Mouse (Mus musculus) lung, postnatal 10 days (tissue): Measurements from ENCODE around the gene Kctd15.

Experiments
- DNase-seq: peaks from one replicate; pipeline ENCODE4 v3.0.0; 2021

Kctd15 gene

DNA sequence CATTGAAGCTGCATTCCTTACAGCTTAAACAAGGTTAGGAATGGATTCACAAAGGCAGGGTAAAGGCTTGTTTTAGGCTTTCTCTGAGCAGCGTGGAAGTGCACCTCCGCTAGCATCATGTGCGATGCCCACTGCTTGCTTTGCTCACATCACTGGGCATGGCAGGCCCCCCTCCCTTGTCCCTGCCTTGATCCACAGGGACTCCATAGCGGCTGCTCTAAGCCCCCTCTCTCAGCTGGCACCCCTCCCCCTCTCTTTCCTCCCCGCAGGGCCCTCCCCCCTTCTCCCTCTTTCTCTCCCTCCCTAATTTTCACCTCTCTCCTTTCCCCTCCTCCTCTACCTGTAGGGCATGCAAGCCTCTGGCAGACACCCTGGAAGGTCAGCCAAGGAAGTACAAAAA lies 5.7 kb upstream of the Kctd15 start:
- no peak for DNase-seq

DNA sequence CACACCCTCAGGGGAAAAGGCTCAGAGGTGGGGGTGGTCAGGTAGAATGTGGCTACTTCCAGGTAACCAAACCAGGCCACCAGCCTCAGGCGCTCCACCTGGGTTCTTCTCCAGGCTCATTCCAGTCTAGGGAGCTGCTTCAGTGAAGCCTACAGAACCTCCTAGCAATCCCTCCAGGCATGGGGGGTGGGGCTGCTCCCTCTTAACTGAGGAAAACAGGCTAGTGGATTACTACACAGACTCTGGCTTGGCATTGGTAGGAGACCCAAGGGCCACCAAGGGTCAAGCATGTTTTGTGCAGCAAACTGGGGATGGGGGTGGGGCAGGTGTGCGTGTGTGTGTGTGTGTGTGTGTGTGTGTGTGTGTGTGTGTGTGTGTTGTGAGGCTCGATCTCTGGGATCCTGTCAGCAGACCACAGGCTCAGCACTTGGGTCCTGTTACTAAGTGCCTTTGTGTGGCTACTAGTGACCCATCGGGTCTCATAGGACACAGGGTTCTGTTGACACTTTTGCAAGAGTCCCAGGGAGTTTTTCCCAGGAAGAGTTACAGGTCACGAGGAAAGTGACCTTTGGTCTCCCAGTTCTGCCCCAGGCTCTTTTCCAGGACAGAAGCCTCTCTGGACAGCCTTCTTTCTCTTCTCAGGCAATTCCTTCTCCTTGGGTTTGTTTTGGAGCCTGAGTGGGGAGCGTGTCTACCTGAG lies 3.0 kb upstream of the Kctd15 start:
- no peak for DNase-seq

DNA sequence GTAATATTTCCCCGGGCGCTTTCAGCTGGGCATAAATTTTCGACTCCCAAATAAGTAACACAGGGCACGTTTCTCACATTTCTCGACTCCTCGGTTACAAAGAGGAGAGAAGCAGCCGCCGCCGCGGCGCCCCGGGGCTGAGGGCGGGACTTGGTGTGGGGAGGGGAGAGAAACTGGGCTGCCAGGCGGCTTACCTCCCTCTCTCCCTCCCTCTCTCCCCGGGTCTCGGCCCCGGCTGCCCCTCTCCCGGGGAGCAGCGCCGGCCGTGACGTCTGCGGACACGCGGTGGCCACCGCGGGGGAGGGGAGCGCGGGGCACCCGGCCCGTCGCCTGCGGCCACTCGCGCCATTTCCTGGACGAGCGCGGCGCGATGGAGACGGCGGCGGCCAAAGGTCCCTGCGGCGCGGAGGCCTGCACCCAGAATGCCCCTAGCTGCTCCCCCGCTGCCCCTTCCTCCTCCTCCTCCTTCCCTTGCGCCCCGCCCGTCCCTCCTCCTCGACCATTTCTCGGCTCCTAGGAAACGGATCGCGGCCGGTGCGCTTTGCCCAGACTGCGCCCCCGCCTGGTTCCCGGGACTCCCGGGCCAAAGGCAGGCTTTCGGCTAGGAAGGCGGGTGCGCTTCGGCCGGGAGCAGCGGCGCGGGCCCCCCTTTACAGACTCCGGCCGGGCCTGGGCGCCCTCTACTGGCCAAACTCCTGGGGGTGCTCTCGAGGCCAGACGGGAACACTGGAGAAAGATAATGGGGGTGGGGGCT lies 1.3 kb downstream of the Kctd15 start:
- peak; percentile 94 for DNase-seq

DNA sequence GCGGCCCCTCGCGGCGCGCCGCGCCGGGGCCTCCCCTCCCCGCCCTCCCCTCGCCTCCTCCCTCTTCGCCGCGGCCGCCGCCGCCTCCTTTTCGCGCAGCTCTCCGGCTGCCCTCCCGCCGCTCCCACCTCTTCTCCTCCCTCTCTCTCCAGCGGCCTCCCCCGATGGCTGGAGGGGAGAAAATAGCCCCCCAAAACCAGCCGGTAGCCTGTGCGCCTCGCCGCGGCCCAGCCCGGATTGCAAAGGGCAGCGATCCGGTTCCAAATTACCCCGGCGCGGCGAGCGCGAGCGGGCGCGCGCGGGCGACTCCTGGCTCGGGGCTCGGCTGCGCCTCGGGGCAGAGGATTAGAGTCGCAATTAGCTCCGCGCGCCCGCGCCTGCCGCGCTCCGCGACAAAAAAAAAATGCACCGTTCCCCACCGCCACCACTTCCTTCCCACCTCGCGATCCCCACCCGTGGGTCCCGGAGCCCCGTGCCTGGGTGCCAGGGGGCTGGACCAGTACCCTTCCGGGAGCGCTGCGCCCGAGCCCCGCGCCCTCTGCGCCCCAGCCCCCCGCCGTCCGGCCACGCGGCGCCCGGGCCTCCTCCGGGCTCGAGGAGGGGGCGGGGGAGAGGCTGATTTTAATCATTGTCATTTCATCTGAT lies 2.0 kb downstream of the Kctd15 start:
- DNase-seq: peak; percentile 66

DNA sequence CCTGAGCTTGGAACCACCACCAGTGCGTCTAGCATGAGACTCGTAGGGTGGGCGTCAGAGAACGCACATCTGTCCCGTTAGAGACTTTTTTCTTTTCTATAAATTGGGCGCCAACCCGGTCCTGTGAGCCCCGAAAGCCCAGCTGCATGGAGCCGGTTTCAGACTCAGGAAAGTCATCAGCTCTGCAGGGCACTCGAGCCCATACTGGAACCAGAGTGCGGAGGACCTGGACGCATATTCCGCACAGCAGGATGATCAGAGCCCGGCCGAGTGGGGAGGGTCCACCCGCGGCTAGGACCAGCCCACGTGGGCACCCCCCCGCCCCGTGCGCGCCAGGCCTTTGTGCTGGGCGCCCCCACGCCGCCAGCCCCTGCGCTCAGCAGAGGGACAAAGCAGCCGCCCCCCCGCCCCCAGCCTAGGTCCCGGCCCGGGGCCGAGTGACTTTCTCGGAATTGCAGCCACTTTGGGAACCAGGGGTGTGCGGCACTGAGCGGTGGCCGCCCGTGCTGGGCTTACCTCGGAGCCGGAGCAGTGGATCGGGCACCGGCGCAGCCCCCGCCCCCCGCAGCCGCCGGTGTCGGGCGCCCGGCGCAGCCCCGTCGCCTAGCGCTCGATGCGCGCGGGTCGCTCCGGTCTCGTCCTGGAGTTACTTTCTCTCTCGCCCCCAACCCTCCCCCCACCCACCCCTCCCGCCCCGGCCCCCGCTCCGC lies 2.6 kb downstream of the Kctd15 start:
- DNase-seq: peak; percentile 42

DNA sequence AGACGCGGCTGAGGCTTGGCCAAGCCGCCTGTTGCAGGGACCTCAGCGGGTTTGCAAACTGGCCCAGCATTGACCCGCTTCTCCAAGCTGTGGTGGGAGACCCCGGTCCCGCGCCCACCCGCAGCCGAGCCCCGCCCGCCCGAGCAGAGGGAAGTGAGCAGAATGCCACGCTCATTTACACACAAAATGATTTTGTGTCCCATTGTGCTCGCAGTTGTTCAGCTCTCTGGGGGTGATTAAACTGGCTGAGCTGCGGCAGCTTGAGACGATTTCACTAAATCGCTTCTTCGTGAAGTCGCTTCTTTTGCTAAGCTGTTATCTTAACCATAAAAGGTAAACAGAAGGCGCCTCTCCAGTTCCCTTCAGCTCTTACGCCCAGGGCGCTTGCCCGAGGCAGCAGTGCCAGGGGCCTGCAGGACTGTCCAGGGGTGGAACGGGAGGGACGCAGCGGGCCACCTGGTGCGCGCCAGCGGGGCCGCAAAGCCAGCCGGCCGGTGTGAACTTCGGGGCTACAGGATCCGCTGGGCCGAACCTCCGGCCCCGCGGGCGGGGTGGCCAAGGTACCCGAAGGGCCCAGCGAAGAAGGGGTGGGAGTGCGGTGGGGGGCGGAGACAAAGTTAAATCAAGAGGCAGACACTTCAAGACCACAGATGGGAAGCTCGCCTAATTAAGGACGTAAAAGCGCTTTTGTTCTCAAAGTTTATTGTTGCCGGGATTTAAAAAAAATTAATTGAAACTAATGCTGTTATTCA lies 3.6 kb downstream of the Kctd15 start:
- DNase-seq: peak; percentile 46

DNA sequence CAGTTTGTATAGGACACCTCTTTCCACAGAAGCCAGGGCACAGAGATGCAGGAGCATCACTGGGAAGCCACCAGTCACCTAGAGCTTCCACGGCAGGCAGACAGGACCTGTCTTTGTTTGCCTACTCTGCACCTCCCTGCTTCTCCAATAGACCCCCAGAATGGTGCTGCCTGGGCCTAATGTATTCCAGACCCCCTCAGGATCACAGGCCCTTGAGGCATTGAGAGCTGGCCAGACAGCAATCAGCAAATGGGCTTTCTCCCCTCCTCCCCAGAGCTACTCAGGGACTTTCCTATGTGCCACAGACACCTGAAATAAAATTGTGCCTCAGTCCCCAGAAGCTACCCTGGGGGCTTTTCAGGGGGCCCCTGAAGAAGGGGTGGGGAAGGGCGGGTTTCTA lies 5.2 kb downstream of the Kctd15 start:
- no peak for DNase-seq

DNA sequence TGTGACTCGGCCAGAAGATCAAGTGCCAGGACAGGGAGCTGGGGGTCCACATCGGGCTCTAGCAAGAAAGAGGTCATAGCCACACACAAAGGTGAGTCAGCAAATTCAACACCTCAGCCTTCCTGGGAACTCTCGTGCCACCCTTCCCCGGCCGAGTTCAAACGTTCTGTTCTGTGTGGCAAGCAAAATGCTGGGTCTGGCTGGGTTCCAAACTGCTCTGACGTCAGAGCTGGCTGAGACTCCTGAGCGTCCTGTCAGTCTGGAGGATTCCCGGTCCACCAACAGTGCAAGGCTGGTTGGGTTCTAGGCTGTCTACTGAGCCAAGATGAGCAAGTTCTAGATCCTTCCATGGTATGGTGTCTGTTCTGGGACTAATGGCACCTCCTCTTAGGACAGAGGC lies 9.5 kb downstream of the Kctd15 start:
- DNase-seq: peak; percentile 79

DNA sequence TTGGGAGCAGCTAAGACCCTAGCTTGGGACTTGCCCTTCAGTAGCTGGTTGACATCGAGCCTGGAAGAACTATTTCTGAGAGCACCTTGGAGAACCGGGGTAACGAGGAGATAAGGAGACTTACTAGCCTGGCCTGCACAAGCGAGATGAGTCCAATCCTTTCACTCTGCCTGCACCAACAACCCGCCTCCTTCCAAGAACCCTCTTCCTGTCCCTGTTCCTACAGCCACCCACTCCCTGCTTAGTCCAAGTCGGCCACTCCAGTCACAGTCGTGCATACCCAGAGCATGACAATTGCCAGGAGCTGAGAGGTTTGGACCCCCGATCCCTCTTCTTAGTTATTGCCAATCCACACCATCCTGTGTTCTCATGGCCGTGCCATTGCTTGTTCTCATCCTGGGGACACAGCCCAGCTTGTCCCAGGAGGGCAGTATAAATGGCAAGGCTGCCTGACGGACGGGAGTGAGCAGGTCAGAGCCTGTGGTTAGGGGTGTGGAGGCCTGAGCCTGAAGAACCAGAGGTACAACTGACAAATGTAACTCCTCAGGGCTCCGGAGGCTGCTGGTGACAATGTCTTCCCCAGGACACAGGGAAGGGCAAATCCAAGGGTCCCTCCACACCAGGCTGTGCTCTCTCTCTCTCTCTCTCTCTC lies 10.3 kb downstream of the Kctd15 start:
- no peak for DNase-seq

DNA sequence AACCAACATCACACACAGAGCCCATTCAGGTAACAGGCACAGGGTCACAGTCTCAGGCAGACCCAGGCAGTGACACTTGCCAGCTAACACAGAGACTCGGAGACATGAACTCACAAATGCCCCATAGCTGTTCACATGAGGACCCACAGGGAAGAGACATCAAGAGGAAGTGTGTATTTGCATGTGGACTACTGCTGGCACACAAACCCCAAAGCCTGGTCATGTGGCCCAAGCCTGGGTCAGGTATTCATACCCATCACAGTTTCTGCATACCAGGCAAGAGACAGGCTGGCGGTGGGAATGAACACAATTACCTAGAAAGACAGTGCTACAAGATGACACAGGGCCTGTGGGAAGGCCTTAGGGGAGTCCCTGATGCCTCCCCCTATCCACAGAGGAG lies 10.9 kb downstream of the Kctd15 start:
- no peak for DNase-seq

DNA sequence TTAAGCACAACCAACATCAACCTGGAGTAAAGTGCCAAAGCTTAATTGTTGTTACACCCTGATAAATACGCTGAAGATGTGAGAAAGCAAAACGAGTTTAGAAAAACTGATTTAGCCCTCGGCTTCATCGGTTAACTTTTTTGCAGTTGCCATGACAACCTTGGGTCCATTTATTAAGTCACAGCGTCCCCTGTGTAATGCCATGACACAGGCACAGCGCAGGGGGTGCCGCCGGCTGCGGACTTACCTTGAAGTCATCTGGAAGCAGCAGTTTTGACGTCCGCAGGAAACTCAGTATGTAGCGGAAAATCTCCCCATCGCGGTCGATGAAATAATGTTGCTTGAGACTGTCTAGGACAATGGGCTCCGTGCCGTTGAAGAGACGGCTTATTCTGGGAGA lies 11.9 kb downstream of the Kctd15 start:
- DNase-seq: no peak

DNA sequence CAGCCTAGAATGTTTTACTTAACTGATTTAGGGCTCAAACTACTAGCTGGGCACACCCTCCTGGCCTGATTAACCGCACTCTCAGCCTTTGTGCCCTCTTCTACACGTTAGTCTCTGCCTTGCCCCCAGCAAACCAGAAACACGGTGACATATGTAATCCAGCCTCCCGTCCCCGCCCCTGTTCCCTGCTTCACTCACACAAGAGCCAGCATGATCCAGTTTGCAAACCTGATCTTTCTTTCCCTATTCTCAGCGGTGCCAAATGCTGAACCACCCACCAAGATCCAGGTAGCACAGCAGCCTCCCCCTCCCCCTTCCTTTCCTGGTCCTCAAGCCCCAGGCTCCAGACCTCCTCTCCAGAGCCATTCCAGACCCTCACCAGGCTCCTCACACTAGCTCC lies 13.2 kb downstream of the Kctd15 start:
- DNase-seq: no peak

DNA sequence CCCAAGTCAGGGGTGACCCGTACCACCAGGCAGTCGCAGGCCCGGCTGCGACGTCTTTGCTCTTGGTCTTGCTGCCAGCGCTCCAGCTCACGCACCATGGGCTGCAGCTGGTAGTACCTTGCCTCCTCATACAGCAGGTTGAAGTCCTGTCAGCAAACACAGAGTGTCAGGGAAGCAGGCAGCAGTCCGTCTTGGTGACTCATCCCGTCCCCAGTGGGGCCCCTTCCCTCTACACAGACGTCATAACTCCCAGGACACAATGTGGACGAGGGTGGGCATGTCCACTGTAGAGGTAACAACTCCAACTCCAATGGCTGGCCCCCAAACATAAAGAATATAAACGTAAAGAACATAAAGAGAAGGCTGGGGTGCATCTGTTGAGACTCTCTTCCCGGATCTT lies 14.6 kb downstream of the Kctd15 start:
- DNase-seq: no peak

DNA sequence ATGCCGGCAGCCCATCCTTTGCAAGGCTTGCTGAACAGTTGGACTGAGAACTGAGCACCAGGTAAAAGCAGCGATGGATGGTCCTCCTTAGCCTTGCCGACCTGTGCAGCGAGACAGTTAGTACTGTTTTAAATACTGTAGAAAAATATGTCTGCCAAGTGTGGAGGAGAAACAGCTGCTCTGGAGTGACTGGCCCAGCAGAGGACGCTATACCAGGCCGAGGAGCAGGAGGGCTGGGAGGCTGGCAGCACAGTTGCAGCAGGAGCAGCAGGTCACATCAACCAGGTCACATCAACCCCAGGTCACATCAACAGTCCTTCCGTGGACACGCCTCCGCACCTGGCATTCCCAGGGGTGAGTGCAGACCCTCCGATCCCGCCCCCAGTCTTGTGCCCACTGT lies 16.7 kb downstream of the Kctd15 start:
- DNase-seq: no peak

DNA sequence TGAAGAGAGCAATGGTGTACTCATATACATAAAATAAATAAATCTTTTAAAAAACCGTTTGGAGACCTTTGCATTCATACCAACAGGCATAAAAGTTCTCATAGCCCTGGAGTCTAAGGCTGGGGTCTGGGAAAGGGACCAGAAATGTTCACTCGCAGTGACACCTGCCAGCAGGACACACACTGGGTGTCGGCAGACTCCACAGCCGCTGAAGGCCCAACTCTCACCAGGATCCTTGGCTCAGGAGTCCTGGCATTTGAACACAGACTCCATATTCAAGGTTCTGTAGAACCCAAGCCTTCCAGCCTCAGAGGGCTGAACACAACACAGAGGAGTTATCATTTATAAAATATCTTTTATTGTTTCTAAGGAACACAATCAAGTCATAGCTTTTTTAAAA lies 19.9 kb downstream of the Kctd15 start:
- no peak for DNase-seq

DNA sequence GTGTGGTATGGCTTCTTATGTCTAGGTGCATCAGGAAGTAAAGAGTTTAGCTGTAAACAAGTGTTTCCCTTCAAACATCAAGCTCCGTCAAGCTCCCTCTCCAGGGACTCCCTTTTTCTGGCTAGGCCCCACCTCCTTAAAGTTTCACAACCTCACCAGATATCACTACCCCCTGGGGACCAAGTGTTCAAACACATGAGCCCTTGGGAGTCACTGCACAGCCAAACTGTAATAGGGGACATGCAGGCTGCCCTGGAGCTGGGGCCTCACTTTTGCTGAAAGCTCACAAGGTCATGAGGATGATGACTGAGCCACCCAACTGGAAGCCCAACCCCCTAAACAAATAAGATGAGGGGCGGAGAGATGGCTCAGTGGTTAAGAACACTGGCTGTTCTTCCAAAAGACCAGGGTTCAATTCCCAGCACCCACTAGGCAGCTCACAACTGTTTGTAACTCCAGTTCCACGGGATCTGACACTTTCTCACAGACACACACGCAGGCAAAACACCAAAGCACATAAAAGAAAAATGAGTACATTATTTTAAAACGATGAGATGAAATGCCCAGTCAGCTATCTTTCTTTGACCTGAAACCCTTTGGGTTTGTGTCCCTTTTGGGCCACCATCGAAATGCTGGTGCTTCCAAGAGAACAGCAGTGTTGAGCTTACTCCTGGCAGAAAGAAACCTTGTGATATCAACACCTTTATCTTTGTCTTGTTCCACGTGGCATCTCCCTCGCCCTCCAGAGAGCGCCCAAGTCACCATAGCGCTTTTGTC lies 23.4 kb downstream of the Kctd15 start:
- no peak for DNase-seq

DNA sequence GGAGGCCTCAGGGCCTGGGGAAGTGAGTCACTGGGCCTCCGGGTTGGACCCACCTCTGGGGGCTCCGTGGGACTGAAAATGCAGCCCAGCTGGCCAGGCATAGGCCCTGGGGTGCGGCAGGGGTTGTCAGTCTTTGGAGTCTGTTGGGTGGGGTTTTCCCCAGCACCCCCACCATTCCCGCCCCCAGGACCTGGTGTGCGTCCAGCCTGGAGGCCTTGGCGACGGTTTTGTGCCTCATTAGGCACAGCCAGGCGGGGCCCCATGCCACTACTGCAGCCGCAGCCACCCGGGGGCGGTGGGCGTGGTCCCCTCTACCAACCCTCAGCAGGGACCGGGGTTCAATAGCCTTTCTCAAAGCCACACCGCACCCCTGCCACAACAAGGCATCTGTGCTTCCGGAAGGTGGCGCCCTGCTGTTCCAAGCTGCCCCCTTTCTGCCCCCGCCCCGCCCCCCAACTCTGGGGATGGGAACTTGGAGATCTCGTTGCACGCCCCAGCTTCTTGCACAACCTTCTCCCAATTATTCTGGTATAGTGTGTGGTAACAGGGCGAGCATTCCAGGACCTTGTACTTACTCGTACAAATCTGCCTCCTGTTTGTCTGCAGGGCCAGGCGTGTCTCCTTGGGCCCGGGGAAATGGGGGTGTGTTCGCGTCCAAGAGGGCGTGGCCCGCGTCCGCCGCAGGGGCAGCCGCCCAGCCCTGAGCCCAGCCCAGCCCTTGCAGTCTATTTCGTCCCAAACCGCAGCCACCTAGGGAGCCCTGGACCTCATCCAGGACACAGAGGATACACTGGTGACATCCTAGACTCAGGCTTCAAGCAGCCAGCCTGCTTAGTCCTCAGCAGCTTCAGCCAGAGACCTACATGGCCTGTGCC lies 26.1 kb downstream of the Kctd15 start:
- peak; percentile 91 for DNase-seq

DNA sequence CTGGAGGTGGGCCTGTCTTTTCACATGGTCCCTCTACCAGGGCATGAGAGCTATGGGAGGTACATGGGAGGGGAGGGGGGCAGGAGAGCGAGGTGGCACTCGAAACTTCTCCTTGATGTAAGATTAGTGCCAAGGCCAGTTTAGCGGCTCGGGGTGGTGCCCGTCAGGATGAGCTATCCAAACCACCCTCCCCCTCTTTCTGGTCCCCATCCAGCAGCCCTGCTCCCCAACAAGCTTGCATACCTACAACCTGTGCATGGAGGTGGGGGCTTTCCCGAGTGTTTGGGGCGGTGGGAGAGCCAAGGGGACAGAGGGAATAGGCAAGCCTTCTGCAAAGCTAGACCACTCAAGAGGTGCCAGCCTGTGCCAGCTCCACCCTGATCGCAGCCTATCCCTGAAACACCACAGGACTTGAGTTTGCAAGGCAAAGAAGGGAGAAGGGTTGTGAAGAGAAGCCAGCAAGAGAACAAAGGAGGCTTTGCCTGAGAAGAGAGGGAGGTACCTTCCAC lies 26.8 kb downstream of the Kctd15 start:
- peak; percentile 38 for DNase-seq

DNA sequence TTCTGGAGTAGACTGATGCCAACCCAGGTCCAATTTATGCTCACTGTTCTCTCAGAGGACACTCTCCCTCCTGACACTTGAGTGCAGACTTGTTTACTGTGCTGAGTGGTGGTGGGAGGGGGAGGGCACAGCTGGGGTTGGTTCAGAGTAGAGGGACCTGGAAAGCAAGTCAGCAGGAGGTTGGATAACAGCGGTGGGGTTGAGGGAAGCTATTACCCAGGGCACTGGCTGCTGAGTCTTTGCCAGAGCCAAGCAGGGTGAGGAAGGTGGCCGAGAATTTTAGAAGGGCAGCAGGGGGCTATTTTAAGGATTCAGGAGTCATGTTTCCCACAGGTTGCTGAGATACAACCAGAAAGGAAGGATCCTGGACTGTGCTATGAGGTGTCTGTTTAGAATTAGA lies 36.1 kb downstream of the Kctd15 start:
- DNase-seq: no peak
